Mouse (Mus musculus) inflammation-experienced regulatory T-cells, adult 6 months (primary cell): ENCODE measurements around the gene Iqcj. TPM values are rescaled to one million over a fixed set of nuclear protein-coding genes. Genes with fewer than 3 reads are reported as not detected.

Source experiments
- ATAC-seq: one replicate; pipeline ENCODE4 v1.8.0; 2017
- polyA plus RNA-seq, 3 experiments: library from polyadenylated mRNA; unstranded; fragments of 100-300 nt; shearing (Covaris generic); gene quantifications; one replicate each; pipeline ENCODE4 v1.2.1; 2017

Gene Iqcj
- polyA plus RNA-seq, 3 experiments from 2014 or later: not detected

DNA sequence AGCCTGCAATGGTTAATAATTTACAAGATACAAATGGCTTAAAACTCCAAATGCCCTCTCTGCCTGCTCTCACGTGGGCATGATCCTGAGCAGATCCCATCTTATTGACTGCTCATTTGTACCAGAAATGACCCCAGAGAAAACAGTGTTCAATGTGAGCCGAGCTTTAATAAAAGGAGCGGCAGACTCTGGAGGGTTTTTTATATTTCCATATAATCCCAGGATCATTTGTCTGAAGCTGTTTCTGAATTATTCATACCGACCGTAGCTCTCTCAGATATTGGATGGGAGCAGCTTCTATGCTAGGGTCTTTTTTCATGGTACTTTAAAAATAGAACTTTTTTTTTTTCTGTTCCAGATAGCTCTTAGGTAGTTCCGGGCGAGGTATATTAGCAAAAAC, 67.7 kb downstream of the Iqcj start:
- ATAC-seq: no peak

DNA sequence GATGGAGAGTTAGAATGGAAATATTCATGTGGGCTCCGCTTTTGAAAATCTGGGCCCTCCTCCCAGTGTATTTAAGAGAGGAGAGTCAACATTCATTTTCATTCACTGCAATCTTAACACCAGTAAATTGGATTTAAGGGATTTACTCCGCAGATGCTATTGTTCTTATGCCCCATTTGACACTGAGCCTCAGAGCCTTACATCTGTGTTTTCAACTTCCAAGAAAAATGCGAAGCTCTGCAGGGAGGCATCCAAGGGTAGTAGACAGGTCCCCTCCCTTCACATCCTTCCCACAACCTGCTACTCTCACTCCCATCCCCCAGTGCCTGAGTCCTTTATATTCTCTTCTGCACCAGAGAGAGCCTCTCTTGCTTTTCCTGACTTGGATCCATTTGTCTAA, 68.1 kb downstream of the Iqcj start:
- no peak for ATAC-seq

DNA sequence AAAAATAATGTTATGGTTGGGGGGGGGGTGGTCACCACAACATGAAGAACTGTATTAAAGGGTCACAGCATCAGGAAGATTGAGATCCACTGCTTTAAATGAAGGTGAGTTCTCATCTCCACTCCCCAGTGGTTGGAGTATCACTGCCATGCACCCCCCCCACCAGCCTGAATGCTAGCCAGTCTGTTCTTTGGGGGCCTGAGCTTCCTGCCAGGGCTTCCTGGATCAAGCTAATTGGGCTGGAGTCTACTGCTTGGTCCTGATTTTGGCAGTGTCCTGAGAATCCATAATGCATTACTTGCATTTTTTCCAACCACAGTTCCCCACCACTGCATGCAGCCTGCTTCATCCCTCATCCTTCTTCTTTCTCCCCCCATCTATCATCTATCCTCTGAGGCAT, 68.7 kb downstream of the Iqcj start:
- ATAC-seq: no peak

DNA sequence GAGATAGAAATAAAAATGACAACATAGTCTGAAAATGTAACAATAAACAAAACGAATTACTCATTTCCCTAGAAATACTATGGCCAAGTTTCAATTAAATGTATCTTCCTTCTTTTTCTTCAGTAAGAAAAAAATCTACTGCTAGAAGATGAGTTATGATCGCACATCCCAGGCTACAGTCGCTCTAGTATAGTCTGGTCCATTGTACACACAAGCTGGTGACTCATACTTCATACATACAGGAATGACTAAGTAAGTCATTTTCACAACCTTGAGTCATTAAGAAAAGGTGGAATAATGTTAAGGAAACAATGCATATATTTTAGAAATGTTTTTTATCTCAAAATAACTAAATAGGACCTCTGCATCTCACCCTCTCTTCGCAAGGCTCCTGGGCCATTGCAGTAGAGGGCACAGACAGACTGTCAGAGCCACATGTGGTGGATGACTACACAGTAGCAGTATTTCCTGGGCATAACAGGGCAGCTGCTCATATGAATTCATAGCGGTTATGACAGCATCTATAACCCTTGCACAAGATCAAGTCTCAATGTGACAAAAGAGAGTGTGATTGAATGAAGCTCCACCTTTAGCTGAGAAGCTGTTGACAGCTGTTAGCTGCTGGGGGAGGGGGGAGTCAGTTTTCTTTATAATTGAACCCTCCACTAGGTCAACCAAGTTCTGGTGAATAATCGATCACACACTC, 70.1 kb downstream of the Iqcj start:
- no peak for ATAC-seq

DNA sequence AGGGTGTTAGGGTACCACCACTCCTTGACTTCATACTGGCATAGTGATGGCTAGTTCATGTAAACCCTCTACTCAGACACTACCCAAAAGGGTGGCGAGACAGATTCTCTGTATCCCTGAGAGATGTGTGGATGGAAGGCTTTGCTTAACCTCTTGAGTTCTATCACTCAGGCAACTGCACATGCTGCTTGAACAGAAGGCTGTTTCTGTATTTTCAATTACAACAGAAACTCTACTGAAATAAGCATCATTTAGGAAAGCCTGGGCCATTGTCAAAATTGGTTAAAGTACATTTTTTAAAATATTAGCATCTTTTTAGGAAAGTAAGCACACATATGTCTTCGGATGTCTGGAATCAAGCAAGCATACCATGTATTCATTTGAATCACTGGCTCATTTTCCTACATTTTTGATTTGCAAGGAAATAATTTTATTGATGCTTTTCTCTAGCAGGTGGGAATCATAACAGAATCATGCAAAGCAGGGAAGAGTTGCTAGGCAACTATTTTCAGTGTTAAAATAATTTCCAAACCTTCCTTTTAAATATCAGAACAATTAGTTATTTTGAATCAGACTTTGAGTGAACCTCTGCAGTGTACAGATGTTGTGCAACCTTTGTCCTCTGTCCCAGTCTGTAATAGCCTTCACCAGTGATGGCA, 82.4 kb downstream of the Iqcj start:
- no peak for ATAC-seq

- ATAC-seq: no peak
Measured at GRCm38 (mm10) chr3:67980006-67980405, 88.0 kb downstream of the Iqcj start.

DNA sequence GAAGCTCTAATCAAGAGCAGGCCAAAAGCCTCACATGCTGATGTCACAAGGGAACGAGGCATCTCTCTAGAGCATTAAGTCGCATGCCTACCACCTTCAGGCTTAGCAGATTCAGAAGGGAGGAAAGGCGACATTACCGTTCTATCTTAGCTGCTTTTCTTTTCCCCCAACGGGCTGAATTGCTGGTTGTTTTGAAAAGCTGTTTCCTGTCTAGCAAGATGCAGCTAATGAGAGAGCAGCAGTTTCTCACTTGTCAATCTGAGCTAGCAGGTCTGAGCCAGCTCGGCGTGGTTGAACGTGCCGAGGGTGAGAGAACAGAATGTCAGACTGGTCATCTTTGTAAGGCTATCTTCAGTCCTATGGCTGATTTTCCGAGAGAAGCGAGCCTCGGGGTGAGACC, 91.3 kb downstream of the Iqcj start:
- ATAC-seq: no peak

DNA sequence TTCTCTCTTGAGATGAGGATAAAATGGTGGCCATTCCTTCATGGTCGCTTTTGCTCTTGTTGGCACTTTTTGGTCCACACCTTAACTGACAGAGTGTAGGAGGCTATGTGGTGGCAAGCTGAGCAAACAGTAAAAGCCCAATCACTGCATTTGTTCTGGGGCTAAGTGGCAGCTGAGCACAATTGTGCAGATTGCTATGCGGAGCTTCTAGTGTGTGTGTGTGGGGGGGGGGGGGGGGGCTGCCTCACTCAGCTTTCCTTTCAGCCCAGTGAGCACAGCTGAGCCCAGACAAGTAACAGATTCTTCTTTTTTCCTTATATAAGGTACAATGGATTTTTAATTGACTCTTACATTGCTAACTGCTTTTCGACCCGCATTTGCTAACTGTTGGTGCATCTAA, 110.4 kb downstream of the Iqcj start:
- ATAC-seq: no peak

GRCm38 (mm10) chr3:68012342-68012741, 120.3 kb downstream of the Iqcj start:
- ATAC-seq: no peak

DNA sequence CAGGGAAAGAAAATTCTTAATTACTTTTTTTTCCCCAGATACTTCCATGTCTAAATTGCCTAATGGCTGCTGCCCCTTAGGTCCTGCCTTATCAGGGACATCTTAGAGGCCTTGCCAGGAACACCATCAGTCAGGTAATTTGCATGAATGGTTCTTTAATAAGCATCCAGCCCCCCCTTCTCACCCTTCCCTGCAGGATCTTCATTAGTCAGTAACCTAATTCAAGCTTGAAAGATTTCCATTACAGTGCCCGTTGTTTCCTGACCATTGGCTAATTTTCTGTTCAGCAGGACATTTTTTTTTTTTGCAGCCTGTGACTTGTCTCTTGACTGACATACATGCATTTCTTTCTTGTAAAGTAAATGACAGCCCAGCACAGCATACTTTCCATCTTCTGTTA, 123.8 kb downstream of the Iqcj start:
- ATAC-seq: no peak

DNA sequence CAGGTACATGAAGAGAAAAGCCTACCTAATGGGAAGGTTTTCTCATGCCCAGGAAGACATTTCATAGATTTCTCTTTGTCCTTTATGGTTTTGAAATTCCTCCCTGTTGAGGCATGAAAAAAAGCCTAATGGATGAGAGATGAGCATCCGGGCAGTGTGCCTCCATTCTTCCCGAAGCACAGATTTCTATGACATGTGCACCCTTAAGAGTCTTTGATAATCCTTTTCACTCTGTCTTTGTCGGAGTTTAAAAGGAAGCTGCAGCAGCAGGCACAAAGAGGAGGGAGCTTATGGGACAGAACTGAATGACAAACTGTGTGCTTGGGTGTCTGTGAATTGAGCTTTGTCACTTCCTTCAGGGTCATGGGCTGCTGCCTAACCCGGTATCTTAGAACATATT, 127.4 kb downstream of the Iqcj start:
- no peak for ATAC-seq

GRCm38 (mm10) chr3:68036097-68036496, 144.1 kb downstream of the Iqcj start:
- no peak for ATAC-seq

DNA sequence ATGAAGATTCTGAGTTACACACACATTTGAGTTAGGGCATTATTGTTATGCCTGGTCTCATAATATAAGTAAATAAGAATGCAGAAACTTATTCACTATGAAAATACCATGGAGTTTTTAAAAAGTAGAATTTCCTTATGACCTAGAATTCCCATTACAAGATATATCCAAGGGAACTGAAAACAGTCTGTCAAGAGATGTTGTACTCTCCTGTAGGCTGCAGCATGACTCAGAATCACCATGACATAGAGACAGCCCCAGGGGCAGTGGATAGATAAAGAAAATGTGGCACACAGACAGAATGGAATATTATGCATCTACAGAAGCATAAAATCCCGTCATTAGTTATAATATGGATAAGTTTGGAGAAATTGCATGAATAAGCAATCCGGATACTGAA, 150.9 kb downstream of the Iqcj start:
- ATAC-seq: no peak

DNA sequence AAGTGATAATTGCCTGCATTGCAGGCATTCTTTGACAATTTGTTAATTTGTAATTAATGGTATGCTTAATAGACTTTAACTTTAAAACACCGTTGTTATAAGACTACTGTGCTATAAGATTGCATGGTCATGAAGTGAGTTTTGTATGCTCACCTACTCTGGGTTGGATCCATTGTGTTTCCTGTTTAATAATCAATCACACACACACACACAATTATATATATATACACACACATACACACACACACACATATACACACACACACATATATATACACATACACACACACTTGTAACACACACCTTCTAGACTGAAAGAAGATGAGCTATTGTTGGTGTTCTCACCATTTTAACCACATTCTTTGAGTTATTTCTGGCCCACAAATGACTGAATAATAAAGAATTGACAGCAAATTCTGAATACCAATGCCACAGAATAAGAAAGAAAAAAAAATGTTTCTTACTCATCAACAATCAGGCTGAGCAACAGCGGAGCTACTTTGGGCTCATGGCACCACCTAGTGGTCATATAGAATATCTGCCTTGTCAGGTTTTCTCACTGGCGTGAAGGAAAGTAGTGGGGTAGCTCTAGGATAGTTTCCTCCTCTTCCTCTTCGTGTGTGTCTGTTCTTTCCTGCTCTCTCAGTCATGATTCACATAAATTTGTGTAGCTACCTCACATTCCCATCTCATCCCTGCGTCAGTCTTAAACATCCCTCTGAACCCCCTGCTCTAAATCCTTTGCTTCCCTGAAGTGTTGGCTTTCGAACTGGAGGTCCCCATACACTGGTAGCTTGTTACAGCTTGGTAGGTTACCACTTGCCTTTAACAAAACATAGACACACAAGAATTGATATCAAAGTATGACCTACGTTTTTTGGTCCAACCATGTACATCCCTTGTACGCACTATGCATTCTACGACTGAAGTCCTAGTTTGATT, 153.7 kb downstream of the Iqcj start:
- peak; percentile 63 for ATAC-seq

- no peak for ATAC-seq
Measured at GRCm38 (mm10) chr3:68053538-68053937, 161.5 kb downstream of the Iqcj start.

DNA sequence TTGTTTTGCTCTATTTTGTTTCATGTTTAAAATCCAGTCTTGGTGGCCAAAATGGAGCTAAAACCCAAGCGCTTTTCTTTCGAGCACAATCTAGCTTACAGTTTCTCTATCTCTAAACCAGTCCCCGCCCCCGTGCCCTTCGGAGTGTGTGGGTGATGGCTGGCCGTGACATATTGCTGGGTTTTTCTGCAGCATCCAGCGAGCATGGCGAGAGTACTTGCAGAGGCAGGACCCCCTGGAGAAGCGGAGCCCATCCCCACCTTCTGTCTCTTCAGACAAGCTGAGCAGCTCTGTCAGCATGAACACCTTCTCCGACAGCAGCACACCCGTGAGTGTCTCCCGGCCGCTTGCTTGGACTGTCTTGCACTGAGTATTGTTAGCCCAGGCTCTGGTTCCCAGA, 163.1 kb downstream of the Iqcj start:
- ATAC-seq: no peak

- peak; percentile 83 for ATAC-seq
Measured at GRCm38 (mm10) chr3:68056373-68057275, 164.6 kb downstream of the Iqcj start.

GRCm38 (mm10) chr3:68059162-68059800, 167.3 kb downstream of the Iqcj start:
- ATAC-seq: no peak

GRCm38 (mm10) chr3:68064731-68065130, 172.7 kb downstream of the Iqcj start, which contains the start of gene Schip1:
Schip1 (plus strand) TSS chr3:68064802.
- no peak for ATAC-seq

DNA sequence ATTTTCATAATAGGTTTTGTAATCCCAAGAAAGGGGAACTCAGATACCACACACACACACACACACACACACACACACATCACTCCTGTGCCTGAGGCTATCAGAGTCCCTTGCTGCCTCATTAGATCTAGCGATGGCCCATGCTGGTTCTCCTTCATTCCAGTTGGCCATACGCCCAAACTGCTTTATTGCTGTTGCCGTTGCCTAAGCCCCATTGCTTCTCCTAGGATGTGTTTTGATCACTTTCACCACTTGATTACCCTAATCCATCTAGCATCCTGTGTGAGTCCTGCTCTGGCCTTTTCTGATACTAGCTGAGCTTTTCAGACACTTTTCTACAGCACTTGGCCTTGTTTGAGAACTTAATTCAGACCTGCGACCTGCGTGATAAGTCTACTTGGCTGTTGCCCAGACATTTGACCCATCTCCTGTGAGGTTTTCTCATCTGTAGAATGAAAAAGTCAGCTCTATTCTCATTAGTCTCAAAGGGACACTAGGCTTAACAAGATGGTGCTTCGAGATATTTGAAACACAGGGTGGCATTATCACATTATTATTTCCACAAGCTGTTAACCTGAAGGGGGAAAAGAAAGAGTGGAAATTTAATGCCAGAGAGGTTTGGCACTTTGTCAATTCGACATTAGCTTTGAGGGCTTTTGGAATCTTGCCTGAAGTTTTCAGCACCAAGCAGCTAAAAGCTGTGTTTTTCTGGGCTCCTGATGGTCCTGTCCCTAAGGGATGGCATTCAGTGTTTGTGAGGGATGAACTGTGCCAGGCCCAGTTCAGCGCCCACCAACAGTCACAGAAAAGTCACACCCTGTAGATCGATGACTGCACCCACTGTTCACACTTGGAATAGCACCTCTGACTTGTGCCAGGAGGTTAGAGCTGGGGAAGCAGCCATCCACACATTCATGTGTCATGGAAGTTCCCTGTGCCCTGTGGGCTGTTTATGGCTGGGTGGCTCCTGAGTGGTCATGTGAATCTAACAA, 179.7 kb downstream of the Iqcj start:
- ATAC-seq: no peak
